Mouse (Mus musculus) ovary, adult 10 weeks (tissue): ENCODE data around the gene Gm10057. TPM values are rescaled to one million over a fixed set of nuclear protein-coding genes. Genes with fewer than 3 reads are reported as not detected.

ENCODE experiments used
- polyA plus RNA-seq: library from polyadenylated mRNA; stranded (reverse); fragments of 350-450 nt; fragmentation: Illumina TruSeq; extraction: RNeasy Lipid Tissue Mini Kit (QIAGEN cat#74804); gene quantifications from one replicate; pipeline ENCODE4 v1.2.3, GENCODE M21; 2014

The Gm10057 gene
- not detected for polyA plus RNA-seq

GRCm38 (mm10) chrX:154054939-154055338, at the start of gene Gm10057:
TSS of gene Gm10057 (minus strand) at chrX:154055039.

GRCm38 (mm10) chrX:154033727-154034126, 21.1 kb downstream of the Gm10057 start, which contains the start of gene 4921511M17Rik:
TSS of gene 4921511M17Rik (minus strand) at chrX:154033827.

GRCm38 (mm10) chrX:154012540-154012939, 42.3 kb downstream of the Gm10057 start, which contains the start of gene Samt1:
TSS of gene Samt1 (minus strand) at chrX:154012640.

Other genes with a start within 250 kb of the Gm10057 start
- 70.6 TPM for gene Spin2c, start 222.8 kb downstream of the Gm10057 start, polyA plus RNA-seq
- not detected for gene Samt1, start 42.4 kb downstream of the Gm10057 start, polyA plus RNA-seq
- gene 4921511M17Rik, start 21.2 kb downstream of the Gm10057 start, polyA plus RNA-seq = not detected
- gene Gm15140, start 65.6 kb upstream of the Gm10057 start, polyA plus RNA-seq = not detected